Mouse (Mus musculus) kidney, embryonic 15.5 days (tissue): Measurements from ENCODE around the gene Kmt5a. TPM values are rescaled to one million over a fixed set of nuclear protein-coding genes. Genes with fewer than 3 reads are reported as not detected.
"Not testable (repeated sequence)": the region's sequence is repeated elsewhere in the genome, so short reads cannot be mapped to it uniquely, and the experiment has no call there.

Source experiments
- ATAC-seq: fragments of 200-750 bp; cut with Nextera tagmentation; replicated peaks from 2 replicates; pipeline ENCODE4 v1.8.0; 2017; ENCODE audit warnings: moderate TSS enrichment; ENCODE audit not compliant: low FRiP score
- H3K27ac ChIP-seq: fragments of 300-500 bp; sonication (generic); 2 replicates; pipeline ENCODE4 v1.5.1; 2015; ENCODE audit warnings: mild to moderate bottlenecking, inconsistent platforms
- H3K27me3 ChIP-seq: fragments of 300-500 bp; sonication (generic); 2 replicates; pipeline ENCODE4 v1.6.1; 2015; ENCODE audit warnings: inconsistent platforms
- H3K36me3 ChIP-seq: fragments of 300-500 bp; sonication (generic); 2 replicates; pipeline ENCODE4 v1.6.1; 2015; ENCODE audit warnings: inconsistent platforms
- H3K4me1 ChIP-seq: fragments of 300-500 bp; sonication (generic); 2 replicates; pipeline ENCODE4 v1.6.1; 2015; ENCODE audit warnings: inconsistent platforms
- H3K4me2 ChIP-seq: fragments of 300-500 bp; sonication (generic); 2 replicates; pipeline ENCODE4 v1.6.1; 2015; ENCODE audit warnings: moderate library complexity, mild to moderate bottlenecking, inconsistent platforms
- H3K4me3 ChIP-seq: fragments of 300-500 bp; sonication (generic); replicated peaks from 2 replicates; pipeline ENCODE4 v1.5.1; 2015; ENCODE audit warnings: mild to moderate bottlenecking, inconsistent platforms
- H3K9ac ChIP-seq: fragments of 300-500 bp; sonication (generic); 2 replicates; pipeline ENCODE4 v1.6.1; 2015; ENCODE audit warnings: mild to moderate bottlenecking, inconsistent platforms
- H3K9me3 ChIP-seq: fragments of 300-500 bp; sonication (generic); replicated peaks from 2 replicates; pipeline ENCODE4 v1.6.1; 2016; ENCODE audit warnings: inconsistent platforms
- WGBS: fragments of 180-500 bp; shearing (Covaris S2); methylation state at CpG from one replicate; pipeline ENCODE4 v1.1.7; 2015; ENCODE audit warnings: mixed read lengths; 5-methylcytosine and 5-hydroxymethylcytosine counted together
- polyA plus RNA-seq: library from polyadenylated mRNA; unstranded; fragments of >200 nt; fragmentation: Nextera tagmentation; extraction: Ambion mirVana; gene quantifications from 2 replicates; pipeline ENCODE4 v1.2.1, GENCODE M21; 2015

Gene Kmt5a
- polyA plus RNA-seq, 1 experiment from 2014 or later, result 45.5 TPM

GRCm38 (mm10) chr5:124450051-124450450, 10.3 kb downstream of the Kmt5a start:
- Histone ChIP-seq H3K36me3 (peaks cover 81% of the 10 kb centered on the region), H3K27me3 (no peaks in the 10 kb centered on the region), H3K4me1 (peaks cover 32% of the 10 kb centered on the region), H3K9me3 (no peaks in the 10 kb centered on the region), H3K4me3 (no peak overlapping the region), H3K4me2 (no peak overlapping the region), H3K9ac (no peak overlapping the region), H3K27ac (no peak overlapping the region)
- 89% methylated on average over 7 of the region's 7 CpGs for WGBS
- no peak for ATAC-seq

GRCm38 (mm10) chr5:124450641-124451340, 11.1 kb downstream of the Kmt5a start:
- Histone ChIP-seq H3K36me3 (peaks cover 88% of the 10 kb centered on the region), H3K4me2 (no peak overlapping the region), H3K9me3 (no peaks in the 10 kb centered on the region), H3K4me3 (no peak overlapping the region), H3K4me1 (peaks cover 32% of the 10 kb centered on the region), H3K27me3 (no peaks in the 10 kb centered on the region), H3K27ac (no peak overlapping the region), H3K9ac (no peak overlapping the region)
- 78% methylated on average over 16 of the region's 16 CpGs for WGBS
- ATAC-seq, result no peak

GRCm38 (mm10) chr5:124452494-124453228, 12.9 kb downstream of the Kmt5a start:
- H3K36me3 ChIP-seq, result peaks cover 100% of the 10 kb centered on the region
- H3K4me2 ChIP-seq, result no peak overlapping the region
- H3K27me3 ChIP-seq, result no peaks in the 10 kb centered on the region
- H3K9ac ChIP-seq, result no peak overlapping the region
- no peak overlapping the region; the same call in 1 of the 2 replicates for H3K27ac ChIP-seq
- H3K9me3 ChIP-seq, result no peaks in the 10 kb centered on the region
- H3K4me1 ChIP-seq, result peaks cover 17% of the 10 kb centered on the region; the same call in 1 of the 2 replicates
- ATAC-seq, result no peak
- WGBS, result 79% methylated on average over 15 of the region's 15 CpGs
- H3K4me3 ChIP-seq, result no peak overlapping the region

GRCm38 (mm10) chr5:124453339-124454081, 13.8 kb downstream of the Kmt5a start:
- 86% methylated on average over 13 of the region's 13 CpGs for WGBS
- H3K27ac ChIP-seq, result peak overlapping the region; percentile 7; the same call in 1 of the 2 replicates
- 0 out of 2 replicates have a peak, but pooled peaks have one; percentile 25 for ATAC-seq

GRCm38 (mm10) chr5:124454082-124454419, 14.3 kb downstream of the Kmt5a start:
- Histone ChIP-seq H3K9me3 (no peaks in the 10 kb centered on the region), H3K4me1 (peaks cover 7% of the 10 kb centered on the region; the same call in 1 of the 2 replicates), H3K4me3 (no peak overlapping the region), H3K27ac (peak overlapping the region; percentile 7; the same call in 1 of the 2 replicates), H3K36me3 (peaks cover 100% of the 10 kb centered on the region), H3K9ac (no peak overlapping the region), H3K27me3 (no peaks in the 10 kb centered on the region), H3K4me2 (no peak overlapping the region)
- no peak for ATAC-seq
- WGBS, result 88% methylated on average over 1 of the region's 1 CpGs

More at GRCm38 (mm10) chr5:124453339-124454081, 13.8 kb downstream of the Kmt5a start:
- Histone ChIP-seq H3K9me3 (no peaks in the 10 kb centered on the region), H3K4me2 (no peak overlapping the region), H3K4me1 (peaks cover 10% of the 10 kb centered on the region; the same call in 1 of the 2 replicates), H3K27me3 (no peaks in the 10 kb centered on the region), H3K4me3 (no peak overlapping the region), H3K36me3 (peaks cover 100% of the 10 kb centered on the region), H3K9ac (no peak overlapping the region)

DNA sequence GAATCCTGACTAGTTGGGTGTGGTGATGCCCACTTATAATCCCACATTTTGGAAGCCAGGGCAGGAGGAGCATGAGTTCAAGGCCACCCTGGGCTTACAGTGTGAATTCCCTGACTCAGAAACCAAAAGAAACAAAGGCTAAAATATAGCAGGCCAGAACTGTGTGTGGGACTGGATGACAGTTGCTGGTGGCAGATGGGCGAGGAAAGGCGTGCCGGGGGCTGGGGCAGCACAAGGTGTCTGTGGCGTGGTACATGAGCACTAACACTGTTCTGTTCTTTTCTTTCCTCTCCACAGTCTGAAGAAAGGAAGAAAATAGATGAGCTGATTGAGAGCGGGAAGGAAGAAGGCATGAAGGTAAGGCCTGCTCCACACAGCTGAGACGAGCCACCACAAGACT, 17.0 kb downstream of the Kmt5a start:
- Histone ChIP-seq H3K27ac (no peak overlapping the region), H3K4me1 (no peaks in the 10 kb centered on the region; the same call in 1 of the 2 replicates), H3K4me2 (no peak overlapping the region), H3K9ac (no peak overlapping the region), H3K36me3 (peaks cover 98% of the 10 kb centered on the region), H3K27me3 (no peaks in the 10 kb centered on the region), H3K4me3 (no peak overlapping the region), H3K9me3 (no peaks in the 10 kb centered on the region)
- 91% methylated on average over 6 of the region's 6 CpGs for WGBS
- no peak for ATAC-seq

DNA sequence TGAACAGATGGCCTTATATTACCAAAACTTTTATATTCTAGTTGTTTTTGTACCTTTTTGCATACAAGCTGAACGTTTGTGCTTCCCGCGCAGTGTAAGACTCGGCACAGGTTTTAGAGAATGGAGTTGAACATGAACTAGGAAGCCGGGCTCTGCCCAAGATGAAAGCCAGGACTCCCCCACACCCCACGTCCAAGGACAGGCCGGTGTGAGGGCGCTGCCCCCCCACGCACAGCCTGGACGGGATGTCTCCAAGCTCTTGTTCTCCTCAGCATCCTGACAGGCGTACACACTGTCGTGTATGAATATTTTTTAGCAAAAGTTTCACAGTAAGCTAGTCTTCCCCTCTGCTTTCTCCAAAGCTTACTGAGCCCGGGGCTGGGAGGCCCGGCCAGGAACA, 21.2 kb downstream of the Kmt5a start:
- not testable (repeated sequence) for H3K9me3 ChIP-seq, H3K27ac ChIP-seq, H3K9ac ChIP-seq, H3K27me3 ChIP-seq, ATAC-seq, H3K4me1 ChIP-seq, H3K4me2 ChIP-seq, H3K4me3 ChIP-seq
- peaks cover 82% of the 10 kb centered on the region for H3K36me3 ChIP-seq
- WGBS, result 85% methylated on average over 14 of the region's 14 CpGs

- H3K4me1 ChIP-seq, result no peaks in the 10 kb centered on the region
- H3K9ac ChIP-seq, result no peak overlapping the region
- H3K36me3 ChIP-seq, result peaks cover 82% of the 10 kb centered on the region
- H3K9me3 ChIP-seq, result no peaks in the 10 kb centered on the region
- H3K4me2 ChIP-seq, result no peak overlapping the region
- no peaks in the 10 kb centered on the region for H3K27me3 ChIP-seq
- ATAC-seq, result no peak
- no peak overlapping the region for H3K4me3 ChIP-seq
- WGBS, result 88% methylated on average over 8 of the region's 8 CpGs
- H3K27ac ChIP-seq, result no peak overlapping the region
Measured at GRCm38 (mm10) chr5:124462297-124463025, 22.7 kb downstream of the Kmt5a start.

GRCm38 (mm10) chr5:124463462-124463861, 23.7 kb downstream of the Kmt5a start:
- Histone ChIP-seq H3K4me1 (no peaks in the 10 kb centered on the region), H3K36me3 (peaks cover 82% of the 10 kb centered on the region), H3K27me3 (no peaks in the 10 kb centered on the region), H3K9me3 (no peaks in the 10 kb centered on the region), H3K4me2 (no peak overlapping the region), H3K9ac (no peak overlapping the region), H3K4me3 (no peak overlapping the region), H3K27ac (no peak overlapping the region)
- ATAC-seq, result no peak
- 88% methylated on average over 5 of the region's 5 CpGs for whole genome bisulfite sequencing

- H3K27me3 ChIP-seq, result no peaks in the 10 kb centered on the region
- no peak overlapping the region for H3K9ac ChIP-seq
- no peaks in the 10 kb centered on the region for H3K9me3 ChIP-seq
- no peak overlapping the region for H3K4me3 ChIP-seq
- peaks cover 80% of the 10 kb centered on the region for H3K36me3 ChIP-seq
- ATAC-seq, result no peak
- no peak overlapping the region for H3K4me2 ChIP-seq
- H3K4me1 ChIP-seq, result no peaks in the 10 kb centered on the region
- H3K27ac ChIP-seq, result no peak overlapping the region
Measured at GRCm38 (mm10) chr5:124464905-124465304, 25.2 kb downstream of the Kmt5a start.

DNA sequence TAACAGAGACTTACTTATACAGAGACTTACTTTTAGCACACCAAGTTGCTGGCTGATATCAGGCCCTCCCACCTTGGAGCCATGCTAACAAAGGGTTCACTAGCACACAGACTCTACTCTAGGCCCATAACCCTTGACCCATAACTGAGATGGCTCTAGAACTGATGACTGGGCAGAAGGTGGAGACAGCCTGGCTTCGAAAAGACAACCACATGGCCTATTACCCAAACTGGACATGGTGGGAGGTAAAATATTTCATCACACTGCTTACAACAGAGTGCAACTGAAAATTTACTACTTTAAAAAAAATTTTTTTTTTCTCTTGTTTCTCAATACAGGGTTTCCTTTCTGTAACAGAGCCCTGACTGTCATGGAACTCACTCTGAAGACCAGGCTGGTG, 28.0 kb downstream of the Kmt5a start:
- H3K4me2 ChIP-seq, result no peak overlapping the region
- H3K4me3 ChIP-seq, result no peak overlapping the region
- no peak overlapping the region for H3K9ac ChIP-seq
- WGBS, result 93% methylated on average over 1 of the region's 1 CpGs
- no peaks in the 10 kb centered on the region for H3K27me3 ChIP-seq
- H3K9me3 ChIP-seq, result no peaks in the 10 kb centered on the region
- no peak for ATAC-seq
- no peak overlapping the region for H3K27ac ChIP-seq
- no peaks in the 10 kb centered on the region for H3K4me1 ChIP-seq
- H3K36me3 ChIP-seq, result peaks cover 53% of the 10 kb centered on the region
